Mouse (Mus musculus) CH12.LX (cell line): Measurements from ENCODE around the gene Mcm8. TPM values are rescaled to one million over a fixed set of nuclear protein-coding genes. Genes with fewer than 3 reads are reported as not detected.

Source experiments
- DNase-seq: peaks from one replicate; pipeline ENCODE4 v3.0.0-alpha.2; 2013; ENCODE audit errors: extremely low read depth
- H3K27ac ChIP-seq: 2 replicates; pipeline ENCODE4 v1.5.1; 2012; ENCODE audit warnings: low read depth, mild to moderate bottlenecking, control low read depth, moderate library complexity; ENCODE audit not compliant: insufficient read depth
- H3K27me3 ChIP-seq: replicated peaks from 2 replicates; pipeline ENCODE3; 2012; ENCODE audit warnings: inconsistent platforms
- H3K36me3 ChIP-seq, 2 experiments: replicated peaks in 1 of 2; 2 replicates each; pipeline versions ENCODE3 to v1.6.1; 2012; ENCODE audit warnings: inconsistent platforms in 1 of 2, low read length in 1 of 2, mild to moderate bottlenecking in 1 of 2, mixed read lengths in 1 of 2, moderate library complexity in 1 of 2; ENCODE audit not compliant: control insufficient read depth in 1 of 2, insufficient read depth in 1 of 2
- H3K4me1 ChIP-seq, 2 experiments: 2 replicates each; pipeline ENCODE4 v1.6.1; 2012; ENCODE audit warnings: inconsistent platforms in 1 of 2, moderate library complexity in 1 of 2; ENCODE audit not compliant: insufficient read depth in 2 of 2, control insufficient read depth in 1 of 2
- H3K4me2 ChIP-seq: 2 replicates; pipeline ENCODE4 v1.6.1; 2012; ENCODE audit warnings: low read depth, mild to moderate bottlenecking, control low read depth; ENCODE audit not compliant: poor library complexity, insufficient read depth, severe bottlenecking
- H3K4me3 ChIP-seq, 3 experiments: fragments of 150-350 bp in 1 of 3; sonication (generic) in 1 of 3; replicated peaks in 1 of 3; 2 replicates each; pipeline versions ENCODE3 to v1.5.1; 2011 to 2012; ENCODE audit warnings: low read depth in 2 of 3, low read length in 2 of 3, mild to moderate bottlenecking in 2 of 3, moderate library complexity in 2 of 3, control low read depth in 1 of 3, improper control_type of control experiment in 1 of 3, inconsistent platforms in 1 of 3, mixed read lengths in 1 of 3; ENCODE audit not compliant: poor library complexity in 1 of 3
- H3K79me2 ChIP-seq: replicated peaks from 2 replicates; pipeline ENCODE4 v1.6.1; 2012; ENCODE audit warnings: mild to moderate bottlenecking, moderate library complexity; ENCODE audit not compliant: control insufficient read depth, poor library complexity, insufficient read depth, severe bottlenecking; ENCODE audit errors: extremely low read depth
- H3K9ac ChIP-seq: 2 replicates; pipeline ENCODE4 v1.6.1; 2012; ENCODE audit warnings: low read depth, mild to moderate bottlenecking, control low read depth, moderate library complexity; ENCODE audit not compliant: insufficient read depth
- H3K9me3 ChIP-seq: replicated peaks from 2 replicates; pipeline ENCODE3; 2012; ENCODE audit warnings: low read length, inconsistent platforms, mixed read lengths
- BHLHE40 ChIP-seq: IDR thresholded peaks from 2 replicates; pipeline ENCODE4 v1.6.1; 2011; ENCODE audit warnings: mild to moderate bottlenecking, low read depth, low read length, improper control_type of control experiment
- CHD2 ChIP-seq: IDR thresholded peaks from 2 replicates; pipeline ENCODE4 v1.6.1; 2011; ENCODE audit warnings: low read length, improper control_type of control experiment
- CTCF ChIP-seq, 2 experiments: IDR thresholded peaks in 1 of 2; conservative IDR thresholded peaks in 1 of 2; 2 replicates each; pipeline ENCODE4 v1.5.1; 2011 to 2012; ENCODE audit warnings: low read depth in 2 of 2, low read length in 2 of 2, improper control_type of control experiment in 1 of 2, inconsistent platforms in 1 of 2, mild to moderate bottlenecking in 1 of 2, moderate library complexity in 1 of 2
- HCFC1 ChIP-seq: IDR thresholded peaks from 2 replicates; pipeline ENCODE4 v1.6.1; 2012; ENCODE audit warnings: low read depth, mild to moderate bottlenecking, inconsistent platforms, low read length, improper control_type of control experiment
- IRF4 ChIP-seq: IDR thresholded peaks from 2 replicates; pipeline ENCODE4 v1.6.1; 2014; ENCODE audit warnings: low read depth, mild to moderate bottlenecking, inconsistent platforms, low read length, improper control_type of control experiment
- KAT2A ChIP-seq: IDR thresholded peaks from 2 replicates; pipeline ENCODE4 v1.6.1; 2012; ENCODE audit warnings: low read length, improper control_type of control experiment, inconsistent platforms; ENCODE audit not compliant: insufficient replicate concordance
- MAX ChIP-seq: IDR thresholded peaks from 2 replicates; pipeline ENCODE4 v1.6.1; 2011; ENCODE audit warnings: low read length, improper control_type of control experiment
- MAZ ChIP-seq: IDR thresholded peaks from 2 replicates; pipeline ENCODE4 v1.6.1; 2012; ENCODE audit warnings: low read depth, mild to moderate bottlenecking, inconsistent platforms, low read length, improper control_type of control experiment, moderate library complexity
- MEF2A ChIP-seq: IDR thresholded peaks from 2 replicates; pipeline ENCODE4 v1.6.1; 2014; ENCODE audit warnings: low read depth, mild to moderate bottlenecking, inconsistent platforms, low read length, improper control_type of control experiment, borderline replicate concordance
- MXI1 ChIP-seq: IDR thresholded peaks from 2 replicates; pipeline ENCODE4 v1.6.1; 2011; ENCODE audit warnings: mild to moderate bottlenecking, low read depth, low read length, improper control_type of control experiment
- NELFE ChIP-seq: IDR thresholded peaks from 2 replicates; pipeline ENCODE4 v1.6.1; 2011; ENCODE audit warnings: low read depth, low read length, improper control_type of control experiment
- NRF1 ChIP-seq: IDR thresholded peaks from 2 replicates; pipeline ENCODE4 v1.6.1; 2014; ENCODE audit warnings: low read depth, mild to moderate bottlenecking, inconsistent platforms, low read length, improper control_type of control experiment, moderate library complexity
- POLR2AphosphoS2 ChIP-seq: IDR thresholded peaks from 2 replicates; pipeline ENCODE4 v1.6.1; 2011; ENCODE audit warnings: low read depth, low read length, improper control_type of control experiment
- RAD21 ChIP-seq: IDR thresholded peaks from 2 replicates; pipeline ENCODE4 v1.6.1; 2011; ENCODE audit warnings: low read depth, mild to moderate bottlenecking, low read length, improper control_type of control experiment, moderate library complexity
- RCOR1 ChIP-seq: conservative IDR thresholded peaks from 2 replicates; pipeline ENCODE4 v1.6.1; 2012; ENCODE audit warnings: low read depth, mild to moderate bottlenecking, inconsistent platforms, low read length, improper control_type of control experiment
- SIN3A ChIP-seq: IDR thresholded peaks from 2 replicates; pipeline ENCODE4 v1.6.1; 2012; ENCODE audit warnings: low read length, improper control_type of control experiment, inconsistent platforms
- UBTF ChIP-seq: IDR thresholded peaks from 2 replicates; pipeline ENCODE4 v1.6.1; 2012; ENCODE audit warnings: low read depth, mild to moderate bottlenecking, inconsistent platforms, low read length, improper control_type of control experiment, moderate library complexity
- ZC3H11A ChIP-seq: IDR thresholded peaks from 2 replicates; pipeline ENCODE4 v1.6.1; 2012; ENCODE audit warnings: low read depth, mild to moderate bottlenecking, inconsistent platforms, low read length, improper control_type of control experiment
- ZNF384 ChIP-seq: IDR thresholded peaks from 2 replicates; pipeline ENCODE4 v1.6.1; 2012; ENCODE audit warnings: low read depth, low read length, improper control_type of control experiment, inconsistent platforms
- dilution Hi-C: fragments of 300-500 bp; cut with MboI; formaldehyde crosslinking; loops from 2 replicates; pipeline ENCODE4 v1.14.3; 2020; ENCODE audit warnings: low sequenced_read_pairs; ENCODE audit not compliant: extremely low pct_unique_long_range_greater_than_20kb, extremely low pct_ligation_motif_present
- in situ Hi-C: fragments of 300-500 bp; cut with MboI; formaldehyde crosslinking; loops from 3 replicates; pipeline ENCODE4 v1.14.3; 2019; ENCODE audit warnings: low sequenced_read_pairs, low pct_ligation_motif_present, low pct_unique_long_range_greater_than_20kb, mixed read lengths
- polyA plus RNA-seq: library from polyadenylated mRNA; unstranded; fragments of >175 nt; gene quantifications from 2 replicates; pipeline ENCODE4 v1.2.1, GENCODE M21; 2012; ENCODE audit warnings: low read depth; ENCODE audit not compliant: insufficient read length
- total RNA-seq, 2 experiments: library from RNA; depleted of rRNA; stranded (reverse); fragments of 300-350 nt in 1 of 2; fragments of >200 nt in 1 of 2; gene quantifications; 2 replicates each; pipeline ENCODE4 v1.2.3; 2012 to 2014

Gene Mcm8
- total and polyA plus RNA-seq, 3 experiments, result 24.6 to 26.9 (median 24.7) TPM

- no peak for DNase-seq
- Histone ChIP-seq H3K4me3 (peak within 1 kb of the TSS in 1 of 3 experiments; percentile 17), H3K79me2 (no peaks in the 10 kb centered on the region), H3K9me3 (no peaks in the 10 kb centered on the region)
- in situ Hi-C loops, result no loop called here
- TF ChIP-seq POLR2AphosphoS2 (no peak), ZNF384 (no peak), RCOR1 (no peak), MAX (no peak), RAD21 (no peak), NELFE (no peak), KAT2A (no peak), CTCF (conservative IDR thresholded peaks at IDR 0.05 in 1 of 2, IDR thresholded peaks at IDR 0.05 in 1 of 2; ENCODE audit: low read depth in 2 of 2, low read length in 2 of 2) (no peak), ZC3H11A (no peak), MAZ (no peak), CHD2 (no peak), HCFC1 (no peak), UBTF (no peak), BHLHE40 (no peak)
- TF ChIP-seq, all 38 proteins: peak for 0
- Histone ChIP-seq H3K4me2 (peak within 1 kb of the TSS; percentile 80; the same call in 1 of the 2 replicates), H3K27ac (no peak within 1 kb of the TSS), H3K27me3 (peaks cover 5% of the 10 kb centered on the region), H3K4me1 (peaks cover 4 to 7% of the 10 kb centered on the region in 2 experiments), H3K36me3 (no peaks in the 10 kb centered on the region), H3K9ac (no peak within 1 kb of the TSS)
- dilution Hi-C loops, result no loop called here
Measured at GRCm38 (mm10) chr2:132780978-132781377, 35.0 kb upstream of the Mcm8 start, which contains the start of gene Chgb. Gene Chgb, plus strand, starts transcription at chr2:132781278.

DNA sequence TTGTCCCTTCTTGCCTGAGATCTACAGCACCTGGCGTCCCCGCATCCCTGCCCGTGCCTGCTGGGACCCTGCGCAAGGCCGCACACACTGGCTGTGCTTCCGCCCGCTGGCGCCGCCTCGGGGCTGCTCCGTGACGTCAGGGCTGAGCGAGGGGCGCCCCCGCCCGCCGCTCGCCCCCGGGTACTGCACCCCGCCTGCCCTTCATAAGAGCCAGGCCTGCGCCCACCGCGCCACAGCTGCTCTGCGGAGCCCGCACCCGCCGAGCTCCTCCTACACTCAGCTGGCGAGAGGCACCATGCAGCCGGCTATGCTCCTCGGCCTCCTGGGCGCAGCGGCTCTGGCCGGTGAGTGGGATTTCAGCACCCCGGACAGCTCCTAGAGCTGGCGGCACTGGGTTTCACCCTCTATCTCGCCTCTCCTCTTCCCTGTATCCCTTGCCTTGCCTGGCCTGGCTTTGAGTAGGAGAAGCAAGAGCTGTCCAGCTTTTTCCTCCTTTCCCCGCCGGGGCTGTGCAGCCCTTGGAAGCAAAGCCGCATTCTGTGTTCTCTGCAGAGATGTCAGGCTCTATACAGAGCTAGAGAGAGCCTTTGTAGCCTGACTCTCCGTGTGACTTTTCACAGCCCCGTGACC is 34.4 kb upstream of the Mcm8 start:
- Histone ChIP-seq H3K4me1 (peaks cover 4 to 7% of the 10 kb centered on the region in 2 experiments), H3K36me3 (no peaks in the 10 kb centered on the region), H3K9me3 (no peaks in the 10 kb centered on the region), H3K27ac (no peak overlapping the region), H3K4me2 (peak overlapping the region; percentile 80; the same call in 1 of the 2 replicates), H3K4me3 (peak overlapping the region in 1 of 3 experiments; percentile 17), H3K79me2 (no peaks in the 10 kb centered on the region), H3K27me3 (peaks cover 6% of the 10 kb centered on the region), H3K9ac (no peak overlapping the region)
- peak; percentile 34 for DNase-seq
- dilution Hi-C loops, result no loop called here
- TF ChIP-seq MXI1, result peak; percentile 77
- TF ChIP-seq SIN3A, result peak; percentile 79
- TF ChIP-seq IRF4, result no peak
- no peak for TF ChIP-seq MEF2A
- TF ChIP-seq BHLHE40, result no peak
- TF ChIP-seq NRF1, result no peak
- peak; percentile 84; the same call in 1 of the 2 replicates for TF ChIP-seq UBTF
- in situ Hi-C loops, result no loop called here
